Mouse (Mus musculus) embryonic facial prominence, embryonic 12.5 days (tissue): ENCODE measurements around the gene Krt36. TPM values are rescaled to one million over a fixed set of nuclear protein-coding genes. Genes with fewer than 3 reads are reported as not detected.

Experiments
- ATAC-seq: fragments of 200-750 bp; cut with Nextera tagmentation; 2 replicates; pipeline ENCODE4 v1.8.0; 2017; ENCODE audit not compliant: insufficient number of reproducible peaks, insufficient read depth, low FRiP score, low TSS enrichment
- H3K27ac ChIP-seq: fragments of 300-500 bp; sonication (generic); 2 replicates; pipeline ENCODE4 v1.5.1; 2016; ENCODE audit warnings: mild to moderate bottlenecking
- H3K27me3 ChIP-seq: fragments of 300-500 bp; sonication (generic); 2 replicates; pipeline ENCODE4 v1.6.1; 2016; ENCODE audit warnings: mild to moderate bottlenecking, moderate library complexity
- H3K36me3 ChIP-seq: fragments of 300-500 bp; sonication (generic); 2 replicates; pipeline ENCODE4 v1.6.1; 2016; ENCODE audit warnings: mild to moderate bottlenecking
- H3K4me1 ChIP-seq: fragments of 300-500 bp; sonication (generic); 2 replicates; pipeline ENCODE4 v1.6.1; 2016
- H3K4me2 ChIP-seq: fragments of 300-500 bp; sonication (generic); replicated peaks from 2 replicates; pipeline ENCODE4 v1.6.1; 2016; ENCODE audit warnings: mild to moderate bottlenecking, moderate library complexity
- H3K4me3 ChIP-seq: fragments of 300-500 bp; sonication (generic); 2 replicates; pipeline ENCODE4 v1.5.1; 2016; ENCODE audit warnings: mild to moderate bottlenecking
- H3K9ac ChIP-seq: fragments of 300-500 bp; sonication (generic); 2 replicates; pipeline ENCODE4 v1.6.1; 2016; ENCODE audit warnings: mild to moderate bottlenecking, moderate library complexity
- H3K9me3 ChIP-seq: fragments of 300-500 bp; sonication (generic); 2 replicates; pipeline ENCODE4 v1.6.1; 2016; ENCODE audit warnings: mild to moderate bottlenecking, moderate library complexity
- WGBS: fragments of 180-500 bp; shearing (Covaris S2); methylation state at CpG from one replicate; pipeline ENCODE4 v1.1.7; 2016; 5-methylcytosine and 5-hydroxymethylcytosine counted together
- polyA plus RNA-seq: library from polyadenylated mRNA; unstranded; fragments of >200 nt; fragmentation: Nextera tagmentation; extraction: Ambion mirVana; gene quantifications from 2 replicates; pipeline ENCODE4 v1.2.1, GENCODE M21; 2016

Krt36 gene
- polyA plus RNA-seq, 1 experiment from 2014 or later = 0.09 TPM

GRCm38 (mm10) chr11:100124901-100125300 lies 19.5 kb upstream of the Krt36 start:
- H3K9ac ChIP-seq = no peak overlapping the region
- no peaks in the 10 kb centered on the region for H3K36me3 ChIP-seq
- H3K27me3 ChIP-seq = no peaks in the 10 kb centered on the region
- H3K9me3 ChIP-seq = no peaks in the 10 kb centered on the region
- ATAC-seq = no peak
- H3K4me2 ChIP-seq = no peak overlapping the region
- no peaks in the 10 kb centered on the region for H3K4me1 ChIP-seq
- no peak overlapping the region for H3K4me3 ChIP-seq
- H3K27ac ChIP-seq = no peak overlapping the region
- 79% methylated on average over 7 of the region's 7 CpGs for WGBS

- Histone ChIP-seq H3K9me3 (no peaks in the 10 kb centered on the region), H3K9ac (no peak within 1 kb of the TSS), H3K27me3 (no peaks in the 10 kb centered on the region), H3K36me3 (no peaks in the 10 kb centered on the region), H3K27ac (no peak within 1 kb of the TSS), H3K4me1 (no peaks in the 10 kb centered on the region), H3K4me2 (no peak within 1 kb of the TSS), H3K4me3 (no peak within 1 kb of the TSS)
- 72% methylated on average over 3 of the region's 3 CpGs for WGBS
- no peak for ATAC-seq
These were observed 16.0 kb upstream of the Krt36 start, which contains the start of gene Krt13 for GRCm38 (mm10) chr11:100121466-100121865. Krt13 (minus strand) TSS chr11:100121566.

GRCm38 (mm10) chr11:100120331-100120730 lies 14.9 kb upstream of the Krt36 start:
- WGBS = 87% methylated on average over 5 of the region's 5 CpGs
- ATAC-seq = no peak
- H3K36me3 ChIP-seq = no peaks in the 10 kb centered on the region

GRCm38 (mm10) chr11:100113742-100114029 lies 8.3 kb upstream of the Krt36 start:
- no peak overlapping the region for H3K4me2 ChIP-seq
- ATAC-seq = no peak
- no peak overlapping the region for H3K4me3 ChIP-seq

More at GRCm38 (mm10) chr11:100120331-100120730, 14.9 kb upstream of the Krt36 start:
- H3K9ac ChIP-seq = no peak overlapping the region
- H3K4me3 ChIP-seq = no peak overlapping the region
- no peaks in the 10 kb centered on the region for H3K27me3 ChIP-seq
- no peaks in the 10 kb centered on the region for H3K4me1 ChIP-seq
- no peaks in the 10 kb centered on the region for H3K9me3 ChIP-seq
- H3K4me2 ChIP-seq = no peak overlapping the region
- no peak overlapping the region for H3K27ac ChIP-seq

GRCm38 (mm10) chr11:100112935-100113741 lies 7.7 kb upstream of the Krt36 start:
- Histone ChIP-seq H3K36me3 (no peaks in the 10 kb centered on the region), H3K9me3 (no peaks in the 10 kb centered on the region), H3K9ac (no peak overlapping the region), H3K4me1 (no peaks in the 10 kb centered on the region), H3K4me2 (no peak overlapping the region), H3K27ac (no peak overlapping the region), H3K4me3 (no peak overlapping the region), H3K27me3 (no peaks in the 10 kb centered on the region)
- WGBS = 83% methylated on average over 11 of the region's 11 CpGs
- no peak for ATAC-seq

More at GRCm38 (mm10) chr11:100113742-100114029, 8.3 kb upstream of the Krt36 start:
- Histone ChIP-seq H3K9ac (no peak overlapping the region), H3K27ac (no peak overlapping the region), H3K4me1 (no peaks in the 10 kb centered on the region), H3K36me3 (no peaks in the 10 kb centered on the region), H3K27me3 (no peaks in the 10 kb centered on the region), H3K9me3 (no peaks in the 10 kb centered on the region)
- 69% methylated on average over 2 of the region's 2 CpGs for WGBS

GRCm38 (mm10) chr11:100102693-100103429 lies 2.6 kb downstream of the Krt36 start:
- ATAC-seq = no peak
- 66% methylated on average over 15 of the region's 15 CpGs for WGBS
- Histone ChIP-seq H3K27ac (no peak overlapping the region), H3K4me2 (no peak overlapping the region), H3K9ac (no peak overlapping the region), H3K27me3 (no peaks in the 10 kb centered on the region), H3K36me3 (no peaks in the 10 kb centered on the region), H3K4me3 (no peak overlapping the region), H3K9me3 (no peaks in the 10 kb centered on the region), H3K4me1 (peaks cover 5% of the 10 kb centered on the region; the same call in 1 of the 2 replicates)

- H3K4me1 ChIP-seq = peaks cover 7% of the 10 kb centered on the region; the same call in 1 of the 2 replicates
- H3K4me2 ChIP-seq = no peak overlapping the region
- no peaks in the 10 kb centered on the region for H3K9me3 ChIP-seq
- no peak overlapping the region for H3K4me3 ChIP-seq
- no peaks in the 10 kb centered on the region for H3K36me3 ChIP-seq
- H3K27me3 ChIP-seq = no peaks in the 10 kb centered on the region
- WGBS = 82% methylated on average over 4 of the region's 4 CpGs
- ATAC-seq = no peak
- H3K9ac ChIP-seq = no peak overlapping the region
- no peak overlapping the region for H3K27ac ChIP-seq
These were observed 5.0 kb downstream of the Krt36 start for GRCm38 (mm10) chr11:100100391-100100790.

- H3K9me3 ChIP-seq = no peaks in the 10 kb centered on the region
- no peak overlapping the region for H3K4me3 ChIP-seq
- ATAC-seq = no peak
- H3K27ac ChIP-seq = no peak overlapping the region
- peaks cover 7% of the 10 kb centered on the region; the same call in 1 of the 2 replicates for H3K4me1 ChIP-seq
- no peaks in the 10 kb centered on the region for H3K27me3 ChIP-seq
- no peak overlapping the region for H3K4me2 ChIP-seq
- WGBS = 68% methylated on average over 9 of the region's 9 CpGs
- H3K36me3 ChIP-seq = no peaks in the 10 kb centered on the region
- H3K9ac ChIP-seq = no peak overlapping the region
These were observed 7.6 kb downstream of the Krt36 start for GRCm38 (mm10) chr11:100097819-100098218.

- 86% methylated on average over 9 of the region's 9 CpGs for WGBS
- H3K4me3 ChIP-seq = no peak within 1 kb of the TSS
- H3K36me3 ChIP-seq = no peaks in the 10 kb centered on the region
- no peaks in the 10 kb centered on the region for H3K9me3 ChIP-seq
- peaks cover 7% of the 10 kb centered on the region; the same call in 1 of the 2 replicates for H3K4me1 ChIP-seq
- H3K4me2 ChIP-seq = no peak within 1 kb of the TSS
- H3K27ac ChIP-seq = no peak within 1 kb of the TSS
- H3K27me3 ChIP-seq = no peaks in the 10 kb centered on the region
- H3K9ac ChIP-seq = no peak within 1 kb of the TSS
- no peak for ATAC-seq
These were observed 9.3 kb downstream of the Krt36 start, which contains the start of gene Krt35 for GRCm38 (mm10) chr11:100096141-100096540. Krt35 (minus strand) TSS chr11:100096241.

GRCm38 (mm10) chr11:100088378-100089025 lies 16.9 kb downstream of the Krt36 start:
- Histone ChIP-seq H3K9me3 (no peaks in the 10 kb centered on the region), H3K9ac (no peak overlapping the region), H3K4me1 (no peaks in the 10 kb centered on the region), H3K27ac (no peak overlapping the region), H3K36me3 (no peaks in the 10 kb centered on the region), H3K27me3 (no peaks in the 10 kb centered on the region), H3K4me3 (no peak overlapping the region), H3K4me2 (no peak overlapping the region)
- no peak for ATAC-seq
- 66% methylated on average over 7 of the region's 7 CpGs for WGBS

GRCm38 (mm10) chr11:100087861-100088260 lies 17.6 kb downstream of the Krt36 start, which contains the start of gene Krt32:
Krt32 (minus strand) TSS chr11:100088226.
- Histone ChIP-seq H3K27ac (no peak within 1 kb of the TSS), H3K4me3 (no peak within 1 kb of the TSS), H3K4me2 (no peak within 1 kb of the TSS), H3K9ac (no peak within 1 kb of the TSS), H3K9me3 (no peaks in the 10 kb centered on the region), H3K4me1 (no peaks in the 10 kb centered on the region), H3K27me3 (no peaks in the 10 kb centered on the region), H3K36me3 (no peaks in the 10 kb centered on the region)
- WGBS = 92% methylated on average over 10 of the region's 10 CpGs
- no peak for ATAC-seq
